Mouse (Mus musculus) midbrain, postnatal 0 days (tissue): Measurements from ENCODE around the gene Il15. TPM values are rescaled to one million over a fixed set of nuclear protein-coding genes. Genes with fewer than 3 reads are reported as not detected.

Source experiments
- ATAC-seq: fragments of 200-750 bp; cut with Nextera tagmentation; 2 replicates; pipeline ENCODE4 v1.8.0; 2017; ENCODE audit warnings: moderate number of reproducible peaks, mild to moderate bottlenecking, moderate TSS enrichment, moderate library complexity; ENCODE audit not compliant: low FRiP score
- DNase-seq: peaks from one replicate; pipeline ENCODE4 v3.0.0-alpha.2; 2015; ENCODE audit warnings: low spot score
- H3K27ac ChIP-seq: fragments of 300-500 bp; sonication (generic); 2 replicates; pipeline ENCODE4 v1.5.1; 2014; ENCODE audit warnings: low read depth, mild to moderate bottlenecking, low read length, mixed read lengths
- H3K27me3 ChIP-seq: fragments of 300-500 bp; sonication (generic); 2 replicates; pipeline ENCODE4 v1.6.1; 2014; ENCODE audit warnings: low read length, control low read depth, mixed read lengths; ENCODE audit not compliant: insufficient read depth
- H3K36me3 ChIP-seq: fragments of 300-500 bp; sonication (generic); 2 replicates; pipeline ENCODE4 v1.6.1; 2014; ENCODE audit warnings: low read length, control low read depth, mixed read lengths; ENCODE audit not compliant: insufficient read depth
- H3K4me1 ChIP-seq: fragments of 300-500 bp; sonication (generic); 2 replicates; pipeline ENCODE4 v1.6.1; 2014; ENCODE audit warnings: mild to moderate bottlenecking, control low read depth, antibody characterized with exemption, low read length, mixed read lengths; ENCODE audit not compliant: insufficient read depth
- H3K4me2 ChIP-seq: fragments of 300-500 bp; sonication (generic); 2 replicates; pipeline ENCODE4 v1.6.1; 2014; ENCODE audit warnings: low read depth, mild to moderate bottlenecking, low read length, mixed read lengths; ENCODE audit not compliant: poor library complexity, severe bottlenecking
- H3K4me3 ChIP-seq: fragments of 300-500 bp; sonication (generic); 2 replicates; pipeline ENCODE4 v1.5.1; 2014; ENCODE audit warnings: low read depth, mild to moderate bottlenecking, low read length, moderate library complexity
- H3K9ac ChIP-seq: fragments of 300-500 bp; sonication (generic); replicated peaks from 2 replicates; pipeline ENCODE4 v1.6.1; 2014; ENCODE audit warnings: mild to moderate bottlenecking, low read length, moderate library complexity, mixed read lengths; ENCODE audit not compliant: poor library complexity, severe bottlenecking
- H3K9me3 ChIP-seq: fragments of 300-500 bp; sonication (generic); 2 replicates; pipeline ENCODE4 v1.6.1; 2016; ENCODE audit warnings: low read length, control low read depth
- CTCF ChIP-seq: IDR thresholded peaks from 2 replicates; pipeline ENCODE4 v1.5.1; 2016; ENCODE audit warnings: antibody characterized with exemption, mild to moderate bottlenecking
- WGBS: fragments of 180-500 bp; shearing (Covaris S2); extraction: QIAGEN DNeasy Blood & Tissue Kit; methylation state at CpG from one replicate; pipeline ENCODE4 v1.1.7; 2014; 5-methylcytosine and 5-hydroxymethylcytosine counted together
- polyA plus RNA-seq: library from polyadenylated mRNA; unstranded; fragments of >200 nt; fragmentation: Nextera tagmentation; extraction: Ambion mirVana; gene quantifications from 2 replicates; pipeline ENCODE4 v1.2.1, GENCODE M21; 2015
- total RNA-seq: library from RNA; depleted of rRNA; stranded (reverse); fragments of >200 nt; gene quantifications from 2 replicates; pipeline ENCODE4 v1.2.3, GENCODE M21; 2014

The Il15 gene
- total and polyA plus RNA-seq, 2 experiments from 2014 or later, result 1.2 to 1.9 TPM

DNA sequence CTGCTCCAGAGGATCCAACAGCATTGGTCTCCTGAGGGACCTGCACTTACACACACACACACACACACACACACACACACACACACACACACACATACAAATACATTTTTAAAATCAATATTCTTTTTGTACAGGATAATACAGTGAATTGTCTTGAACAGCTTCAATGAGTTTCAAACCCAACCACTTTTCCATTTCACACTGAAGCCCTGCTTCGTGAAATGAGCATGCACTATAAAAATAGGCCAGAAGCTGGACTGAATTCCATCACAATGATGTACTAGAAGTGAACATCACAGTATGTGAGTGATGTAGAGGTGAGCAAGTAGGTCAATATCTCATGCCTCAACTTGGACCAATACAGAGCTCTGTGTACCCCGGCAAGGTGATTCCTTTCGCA, 1.0 kb upstream of the Il15 start:
- ATAC-seq, result no peak

GRCm38 (mm10) chr8:82402261-82402685, 749 bp downstream of the Il15 start:
- peak overlapping the region; percentile 34 for H3K4me3 ChIP-seq
- ATAC-seq, result no peak
- H3K4me2 ChIP-seq, result peak overlapping the region; percentile 54
- no peaks in the 10 kb centered on the region for H3K9me3 ChIP-seq
- TF ChIP-seq CTCF, result no peak
- no peaks in the 10 kb centered on the region for H3K27me3 ChIP-seq
- WGBS, result 3% methylated on average over 13 of the region's 13 CpGs
- H3K27ac ChIP-seq, result no peak overlapping the region
- H3K9ac ChIP-seq, result no peak overlapping the region
- peak; percentile 2 for DNase-seq
- peaks cover 4% of the 10 kb centered on the region; the same call in 1 of the 2 replicates for H3K4me1 ChIP-seq
- H3K36me3 ChIP-seq, result no peaks in the 10 kb centered on the region

More for the DNA sequence above, 1.0 kb upstream of the Il15 start:
- no peaks in the 10 kb centered on the region for H3K36me3 ChIP-seq
- H3K9me3 ChIP-seq, result no peaks in the 10 kb centered on the region
- H3K27ac ChIP-seq, result no peak overlapping the region
- no peak overlapping the region for H3K4me2 ChIP-seq
- TF ChIP-seq CTCF, result no peak
- H3K27me3 ChIP-seq, result no peaks in the 10 kb centered on the region
- DNase-seq, result no peak
- H3K4me3 ChIP-seq, result no peak overlapping the region
- WGBS, result 98% methylated on average over 3 of the region's 3 CpGs
- peaks cover 4% of the 10 kb centered on the region; the same call in 1 of the 2 replicates for H3K4me1 ChIP-seq
- no peak overlapping the region for H3K9ac ChIP-seq

DNA sequence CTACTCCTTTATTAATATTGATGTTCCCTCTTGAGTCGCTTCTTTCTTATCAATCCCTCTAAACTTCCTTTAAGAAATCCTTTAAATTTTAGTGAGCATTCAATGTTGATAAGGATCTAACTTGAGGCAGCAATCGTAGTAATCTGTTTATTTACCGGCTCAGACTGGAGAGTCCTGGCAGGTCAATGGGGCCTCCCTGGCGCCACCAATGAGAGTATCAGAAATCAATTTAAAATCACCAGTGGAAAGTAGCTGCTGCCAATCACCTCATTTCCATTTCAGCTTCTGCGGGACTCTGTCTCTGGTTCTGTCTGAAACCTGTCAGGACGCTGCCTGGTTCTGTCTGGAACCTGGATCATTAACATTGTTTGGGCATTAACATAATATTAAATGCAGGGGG, 1.5 kb downstream of the Il15 start:
- Histone ChIP-seq H3K9ac (no peak overlapping the region), H3K4me1 (peaks cover 4% of the 10 kb centered on the region; the same call in 1 of the 2 replicates), H3K4me3 (no peak overlapping the region), H3K36me3 (no peaks in the 10 kb centered on the region), H3K27me3 (no peaks in the 10 kb centered on the region), H3K9me3 (no peaks in the 10 kb centered on the region), H3K4me2 (peak overlapping the region; percentile 54), H3K27ac (no peak overlapping the region)
- no peak for DNase-seq
- ATAC-seq, result no peak
- no peak for TF ChIP-seq CTCF
- 25% methylated on average over 6 of the region's 6 CpGs for WGBS

GRCm38 (mm10) chr8:82401059-82401458, 2.0 kb downstream of the Il15 start:
- DNase-seq (no peak), ATAC-seq (no peak)
- Histone ChIP-seq H3K4me2 (no peak overlapping the region), H3K4me1 (peaks cover 4% of the 10 kb centered on the region; the same call in 1 of the 2 replicates), H3K9ac (no peak overlapping the region), H3K36me3 (no peaks in the 10 kb centered on the region), H3K27me3 (no peaks in the 10 kb centered on the region), H3K9me3 (no peaks in the 10 kb centered on the region), H3K27ac (no peak overlapping the region), H3K4me3 (no peak overlapping the region)
- no peak for TF ChIP-seq CTCF
- 63% methylated on average over 2 of the region's 2 CpGs for WGBS

DNA sequence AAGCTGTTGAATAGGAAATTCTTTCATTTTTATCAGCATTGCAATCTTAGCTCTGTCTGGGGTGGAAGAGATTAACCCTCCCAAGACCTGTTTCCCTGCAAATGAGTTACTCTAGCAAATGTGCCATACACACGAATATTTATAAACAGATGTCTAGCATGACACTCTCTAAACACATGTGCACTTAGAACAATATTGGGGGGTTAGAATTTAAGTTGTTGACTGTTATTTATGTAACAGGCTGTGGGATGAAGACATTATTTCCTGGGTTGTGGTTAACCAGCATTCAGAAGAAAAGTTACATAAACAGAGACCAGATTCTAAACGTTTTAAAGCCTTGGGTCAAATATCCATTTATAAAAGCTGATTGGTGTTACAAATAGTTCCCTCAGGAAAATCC, 2.6 kb downstream of the Il15 start:
- DNase-seq (no peak), ATAC-seq (no peak)
- peaks cover 4% of the 10 kb centered on the region; the same call in 1 of the 2 replicates for H3K4me1 ChIP-seq
- H3K4me2 ChIP-seq, result no peak overlapping the region
- H3K36me3 ChIP-seq, result no peaks in the 10 kb centered on the region
- no peaks in the 10 kb centered on the region for H3K9me3 ChIP-seq
- TF ChIP-seq CTCF, result no peak
- H3K4me3 ChIP-seq, result no peak overlapping the region
- WGBS, result 40% methylated on average over 2 of the region's 2 CpGs
- no peaks in the 10 kb centered on the region for H3K27me3 ChIP-seq
- H3K27ac ChIP-seq, result no peak overlapping the region
- no peak overlapping the region for H3K9ac ChIP-seq

- WGBS, result 82% methylated on average over 2 of the region's 2 CpGs
- no peak overlapping the region for H3K9ac ChIP-seq
- no peaks in the 10 kb centered on the region for H3K36me3 ChIP-seq
- H3K9me3 ChIP-seq, result no peaks in the 10 kb centered on the region
- H3K4me1 ChIP-seq, result peaks cover 4% of the 10 kb centered on the region; the same call in 1 of the 2 replicates
- no peak overlapping the region for H3K4me2 ChIP-seq
- ATAC-seq, result no peak
- no peak overlapping the region for H3K4me3 ChIP-seq
- TF ChIP-seq CTCF, result no peak
- no peaks in the 10 kb centered on the region for H3K27me3 ChIP-seq
- DNase-seq, result no peak
- no peak overlapping the region for H3K27ac ChIP-seq
Observed at GRCm38 (mm10) chr8:82398546-82398945, 4.5 kb downstream of the Il15 start.
